Mouse (Mus musculus) forebrain, embryonic 11.5 days (tissue): ENCODE measurements around the gene Isg20l2. TPM values are rescaled to one million over a fixed set of nuclear protein-coding genes. Genes with fewer than 3 reads are reported as not detected.
A peak's percentile ranks its signal among the peaks of the same experiment; 100 is the strongest.

ENCODE experiments used
- ATAC-seq: fragments of 200-750 bp; cut with Nextera tagmentation; replicated peaks from 2 replicates; pipeline ENCODE4 v1.8.0; 2017; ENCODE audit warnings: moderate TSS enrichment; ENCODE audit not compliant: low FRiP score
- DNase-seq: peaks from one replicate; pipeline ENCODE4 v3.0.0-alpha.2; 2017; ENCODE audit warnings: low spot score
- H3K27ac ChIP-seq: fragments of 300-500 bp; sonication (generic); 2 replicates; pipeline ENCODE4 v1.5.1; 2014; ENCODE audit warnings: low read depth, low read length
- H3K27me3 ChIP-seq: fragments of 300-500 bp; sonication (generic); 2 replicates; pipeline ENCODE4 v1.6.1; 2014; ENCODE audit warnings: mild to moderate bottlenecking, low read length, mixed read lengths; ENCODE audit not compliant: control insufficient read depth, insufficient read depth
- H3K36me3 ChIP-seq: fragments of 300-500 bp; sonication (generic); 2 replicates; pipeline ENCODE4 v1.6.1; 2014; ENCODE audit warnings: mild to moderate bottlenecking, low read length, moderate library complexity, mixed read lengths; ENCODE audit not compliant: control insufficient read depth, insufficient read depth
- H3K4me1 ChIP-seq: fragments of 300-500 bp; sonication (generic); replicated peaks from 2 replicates; pipeline ENCODE4 v1.6.1; 2014; ENCODE audit warnings: low read length, mixed read lengths; ENCODE audit not compliant: control insufficient read depth, insufficient read depth
- H3K4me2 ChIP-seq: fragments of 300-500 bp; sonication (generic); 2 replicates; pipeline ENCODE4 v1.6.1; 2014; ENCODE audit warnings: low read depth, mild to moderate bottlenecking, low read length, moderate library complexity, mixed read lengths; ENCODE audit not compliant: severe bottlenecking
- H3K4me3 ChIP-seq: fragments of 300-500 bp; sonication (generic); 2 replicates; pipeline ENCODE4 v1.5.1; 2014; ENCODE audit warnings: low read depth, low read length
- H3K9ac ChIP-seq: fragments of 300-500 bp; sonication (generic); 2 replicates; pipeline ENCODE4 v1.6.1; 2014; ENCODE audit warnings: low read length
- H3K9me3 ChIP-seq: fragments of 300-500 bp; sonication (generic); 2 replicates; pipeline ENCODE4 v1.6.1; 2016; ENCODE audit warnings: low read length, mixed read lengths; ENCODE audit not compliant: control insufficient read depth
- WGBS: fragments of 180-500 bp; shearing (Covaris S2); extraction: QIAGEN DNeasy Blood & Tissue Kit; methylation state at CpG from one replicate; pipeline ENCODE4 v1.1.7; 2014; 5-methylcytosine and 5-hydroxymethylcytosine counted together
- polyA plus RNA-seq: library from polyadenylated mRNA; unstranded; fragments of >200 nt; fragmentation: Nextera tagmentation; extraction: Ambion mirVana; gene quantifications from 2 replicates; pipeline ENCODE4 v1.2.1, GENCODE M21; 2014

Isg20l2 gene
- polyA plus RNA-seq, 1 experiment from 2014 or later, result 73.9 TPM

- H3K9ac ChIP-seq, result peak overlapping the region; percentile 95
- H3K27me3 ChIP-seq, result no peaks in the 10 kb centered on the region
- no peak for ATAC-seq
- peak overlapping the region; percentile 85 for H3K4me2 ChIP-seq
- peaks cover 22% of the 10 kb centered on the region; the same call in 1 of the 2 replicates for H3K4me1 ChIP-seq
- peak overlapping the region; percentile 90 for H3K4me3 ChIP-seq
- peaks cover 10% of the 10 kb centered on the region for H3K36me3 ChIP-seq
- under 1% methylated on average over 60 of the region's 60 CpGs for WGBS
- H3K9me3 ChIP-seq, result no peaks in the 10 kb centered on the region
- peak overlapping the region; percentile 99 for H3K27ac ChIP-seq
- DNase-seq, result peak; percentile 70
Measured at GRCm38 (mm10) chr3:87971489-87972202, 41.5 kb downstream of the Isg20l2 start.

- 0 out of 2 replicates have a peak, but pooled peaks have one; percentile 0 for ATAC-seq
Measured at GRCm38 (mm10) chr3:87972203-87972664, 42.1 kb downstream of the Isg20l2 start.

DNA sequence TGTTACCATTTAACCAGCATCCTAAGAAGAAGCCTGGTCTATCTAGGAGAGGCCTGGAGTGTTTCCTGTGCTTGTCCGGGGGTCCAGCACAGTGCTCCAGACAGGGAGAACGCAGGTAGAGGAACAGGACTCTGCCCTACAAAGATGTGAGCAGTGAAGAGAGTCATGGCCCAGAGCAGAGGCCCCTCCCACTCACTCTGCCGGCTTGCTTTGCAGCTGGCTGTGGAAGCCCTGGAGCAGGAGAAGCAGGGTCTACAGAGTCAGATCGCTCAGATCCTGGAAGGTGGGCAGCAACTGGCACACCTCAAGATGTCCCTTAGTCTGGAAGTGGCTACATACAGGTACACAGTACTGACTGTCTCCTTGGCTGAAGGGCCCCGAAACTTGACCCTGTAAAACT lies 42.7 kb downstream of the Isg20l2 start:
- no peaks in the 10 kb centered on the region for H3K9me3 ChIP-seq
- peak overlapping the region; percentile 90 for H3K4me3 ChIP-seq
- ATAC-seq, result no peak
- peak; percentile 59 for DNase-seq
- peak overlapping the region; percentile 95 for H3K9ac ChIP-seq
- 18% methylated on average over 5 of the region's 5 CpGs for WGBS
- no peaks in the 10 kb centered on the region for H3K27me3 ChIP-seq
- peak overlapping the region; percentile 85 for H3K4me2 ChIP-seq
- H3K4me1 ChIP-seq, result peaks cover 22% of the 10 kb centered on the region; the same call in 1 of the 2 replicates
- H3K36me3 ChIP-seq, result peaks cover 20% of the 10 kb centered on the region
- H3K27ac ChIP-seq, result peak overlapping the region; percentile 99

More at GRCm38 (mm10) chr3:87972203-87972664, 42.1 kb downstream of the Isg20l2 start:
- Histone ChIP-seq H3K27ac (peak overlapping the region; percentile 99), H3K36me3 (peaks cover 16% of the 10 kb centered on the region), H3K9ac (peak overlapping the region; percentile 95), H3K4me1 (peaks cover 22% of the 10 kb centered on the region; the same call in 1 of the 2 replicates), H3K9me3 (no peaks in the 10 kb centered on the region), H3K4me2 (peak overlapping the region; percentile 85), H3K27me3 (no peaks in the 10 kb centered on the region), H3K4me3 (peak overlapping the region; percentile 90)
- 6% methylated on average over 8 of the region's 8 CpGs for WGBS
- DNase-seq, result peak; percentile 68

- Histone ChIP-seq H3K36me3 (peaks cover 20% of the 10 kb centered on the region), H3K4me3 (peak overlapping the region; percentile 90), H3K27me3 (no peaks in the 10 kb centered on the region), H3K9ac (peak overlapping the region; percentile 95), H3K27ac (peak overlapping the region; percentile 99), H3K4me1 (peaks cover 22% of the 10 kb centered on the region; the same call in 1 of the 2 replicates), H3K9me3 (no peaks in the 10 kb centered on the region), H3K4me2 (peak overlapping the region; percentile 85)
- WGBS, result 11% methylated on average over 14 of the region's 14 CpGs
- DNase-seq (peak; percentile 57), ATAC-seq (no peak; the same call in 1 of the 2 replicates)
Measured at GRCm38 (mm10) chr3:87973593-87974380, 43.7 kb downstream of the Isg20l2 start.

GRCm38 (mm10) chr3:87974381-87974987 lies 44.4 kb downstream of the Isg20l2 start:
- Histone ChIP-seq H3K27ac (peak overlapping the region; percentile 99), H3K4me3 (peak overlapping the region; percentile 90), H3K9ac (peak overlapping the region; percentile 95), H3K9me3 (no peaks in the 10 kb centered on the region), H3K4me2 (peak overlapping the region; percentile 85), H3K27me3 (no peaks in the 10 kb centered on the region), H3K36me3 (peaks cover 20% of the 10 kb centered on the region), H3K4me1 (peaks cover 22% of the 10 kb centered on the region; the same call in 1 of the 2 replicates)
- DNase-seq (peak; percentile 89), ATAC-seq (peak; percentile 87)
- 3% methylated on average over 12 of the region's 12 CpGs for WGBS

DNA sequence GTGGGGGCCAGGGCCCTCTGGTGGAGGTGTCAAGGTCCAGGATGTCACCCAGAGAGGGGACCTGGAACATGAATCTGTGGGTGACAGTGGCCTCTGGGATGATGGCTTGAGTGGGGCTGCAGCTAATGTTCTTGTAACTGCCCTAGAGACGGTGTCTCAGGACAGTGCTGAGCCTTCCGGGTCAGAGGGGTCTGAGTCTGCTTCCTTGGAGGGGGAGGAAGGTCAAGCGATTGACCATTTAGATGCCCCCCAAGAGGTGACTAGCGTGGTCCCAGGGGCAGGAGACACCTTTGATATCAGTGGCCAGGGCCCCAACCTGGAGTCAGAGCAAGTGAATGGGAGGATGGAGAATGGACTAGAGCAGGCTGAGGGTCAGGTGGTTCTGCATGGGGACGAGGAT lies 49.4 kb downstream of the Isg20l2 start:
- Histone ChIP-seq H3K9me3 (no peaks in the 10 kb centered on the region), H3K27ac (no peak overlapping the region), H3K9ac (no peak overlapping the region), H3K4me3 (no peak overlapping the region), H3K27me3 (no peaks in the 10 kb centered on the region), H3K4me1 (peaks cover 47% of the 10 kb centered on the region), H3K36me3 (peaks cover 20% of the 10 kb centered on the region), H3K4me2 (no peak overlapping the region)
- ATAC-seq, result no peak
- 88% methylated on average over 5 of the region's 5 CpGs for WGBS
- DNase-seq, result no peak

DNA sequence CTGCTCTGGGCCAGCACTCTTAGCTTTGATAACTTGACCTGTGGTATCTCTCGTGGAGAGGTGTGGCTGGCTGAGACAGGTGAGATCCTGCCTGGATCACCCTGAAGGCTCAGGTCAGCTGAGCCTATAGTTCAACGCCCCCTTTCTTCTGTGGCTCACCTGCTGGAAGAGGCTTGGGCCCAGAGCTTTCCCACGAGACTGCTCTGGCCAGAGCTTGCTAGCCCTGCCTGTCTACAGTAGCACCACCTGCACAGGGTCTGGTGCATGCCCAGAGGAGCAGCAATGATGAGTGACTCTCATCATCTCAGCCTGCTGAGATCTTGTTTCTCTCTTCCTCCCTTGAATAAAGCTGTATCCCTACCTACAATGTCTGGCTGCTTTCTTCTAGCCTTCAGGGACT lies 50.0 kb downstream of the Isg20l2 start:
- no peak overlapping the region for H3K4me2 ChIP-seq
- no peaks in the 10 kb centered on the region for H3K27me3 ChIP-seq
- 76% methylated on average over 3 of the region's 3 CpGs for WGBS
- H3K4me3 ChIP-seq, result no peak overlapping the region
- DNase-seq, result no peak
- H3K36me3 ChIP-seq, result peaks cover 20% of the 10 kb centered on the region
- no peaks in the 10 kb centered on the region for H3K9me3 ChIP-seq
- ATAC-seq, result no peak
- H3K27ac ChIP-seq, result peak overlapping the region; percentile 6; the same call in 1 of the 2 replicates
- no peak overlapping the region for H3K9ac ChIP-seq
- peaks cover 44% of the 10 kb centered on the region for H3K4me1 ChIP-seq

DNA sequence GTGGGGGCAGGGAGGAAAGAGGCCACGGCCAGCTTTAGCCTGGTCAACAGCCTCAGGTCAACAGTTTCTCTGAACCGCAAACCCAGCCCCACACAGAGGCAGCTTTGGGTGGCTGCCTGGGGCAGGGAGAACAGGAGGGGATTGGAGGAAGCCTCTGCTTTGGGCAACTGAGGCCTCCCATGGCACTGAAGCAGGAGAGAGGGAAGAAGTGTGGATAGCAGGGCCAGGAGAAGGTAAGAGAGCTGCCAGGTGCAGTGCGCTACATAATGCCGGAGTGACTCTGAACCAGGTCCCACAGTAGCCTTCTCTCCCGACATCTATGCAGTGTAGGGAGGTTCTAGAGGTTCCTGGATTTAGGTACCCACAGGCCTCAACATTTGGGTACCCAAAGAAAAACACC lies 50.6 kb downstream of the Isg20l2 start:
- Histone ChIP-seq H3K4me1 (peaks cover 45% of the 10 kb centered on the region), H3K36me3 (peaks cover 14% of the 10 kb centered on the region), H3K27me3 (no peaks in the 10 kb centered on the region), H3K4me2 (no peak overlapping the region), H3K27ac (peak overlapping the region; percentile 88; the same call in 1 of the 2 replicates), H3K9me3 (no peaks in the 10 kb centered on the region), H3K9ac (no peak overlapping the region), H3K4me3 (no peak overlapping the region)
- ATAC-seq (no peak), DNase-seq (no peak)
- 67% methylated on average over 5 of the region's 5 CpGs for WGBS
